Mouse (Mus musculus) right cerebral cortex, postnatal 4 days (tissue): Measurements from ENCODE around the gene Zfp808.
"Not testable (repeated sequence)": the region's sequence is repeated elsewhere in the genome, so short reads cannot be mapped to it uniquely, and the experiment has no call there.

ENCODE experiments used
- DNase-seq: peaks from one replicate; pipeline ENCODE4 v3.0.0-alpha.2; 2022

The Zfp808 gene

DNA sequence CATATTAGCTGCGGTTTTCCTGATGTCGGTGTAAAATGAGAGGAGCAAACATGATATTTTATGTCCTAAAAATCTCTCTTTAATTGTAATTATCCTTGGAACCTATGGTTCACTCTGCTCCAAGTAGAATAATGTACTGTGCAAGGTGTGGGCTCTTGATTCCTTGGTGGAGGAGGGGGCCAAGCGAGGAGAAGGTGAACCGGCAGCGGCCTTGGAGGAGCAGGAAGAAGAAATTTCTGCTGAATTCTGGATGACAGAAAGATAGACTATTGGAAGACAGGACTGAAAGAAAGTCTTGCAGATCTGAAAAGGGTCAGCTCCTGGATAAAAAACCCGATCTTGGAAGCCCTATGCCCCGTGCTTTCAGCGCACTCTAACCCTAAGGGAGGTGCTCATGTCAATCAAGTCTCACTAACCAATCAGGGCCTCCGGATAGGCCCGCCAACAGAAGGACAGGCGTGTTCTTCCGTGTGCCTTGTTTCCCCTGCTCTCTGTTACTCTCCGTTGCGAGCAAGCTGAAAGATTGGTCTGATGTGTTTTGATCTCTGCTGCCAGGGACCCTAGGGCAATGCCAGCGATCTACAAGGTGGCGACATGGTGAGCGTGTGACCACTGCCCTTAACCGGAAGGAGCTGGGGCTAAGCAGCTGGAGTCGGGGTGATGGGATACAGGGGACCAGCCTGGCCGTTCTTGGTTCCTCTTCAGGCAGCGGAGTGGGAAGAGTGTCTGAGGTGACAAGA, at the start of gene Zfp808:
TSS of gene Zfp808 (plus strand) at position 455 of the 740 bp plus-strand sequence.
- DNase-seq = peak; percentile 8

- DNase-seq = not testable (repeated sequence)
Observed at GRCm38 (mm10) chr13:62098786-62099185, 30.9 kb upstream of the Zfp808 start.

GRCm38 (mm10) chr13:62099454-62099853, 30.2 kb upstream of the Zfp808 start:
- not testable (repeated sequence) for DNase-seq

GRCm38 (mm10) chr13:62102368-62102767, 27.3 kb upstream of the Zfp808 start:
- DNase-seq = not testable (repeated sequence)

DNA sequence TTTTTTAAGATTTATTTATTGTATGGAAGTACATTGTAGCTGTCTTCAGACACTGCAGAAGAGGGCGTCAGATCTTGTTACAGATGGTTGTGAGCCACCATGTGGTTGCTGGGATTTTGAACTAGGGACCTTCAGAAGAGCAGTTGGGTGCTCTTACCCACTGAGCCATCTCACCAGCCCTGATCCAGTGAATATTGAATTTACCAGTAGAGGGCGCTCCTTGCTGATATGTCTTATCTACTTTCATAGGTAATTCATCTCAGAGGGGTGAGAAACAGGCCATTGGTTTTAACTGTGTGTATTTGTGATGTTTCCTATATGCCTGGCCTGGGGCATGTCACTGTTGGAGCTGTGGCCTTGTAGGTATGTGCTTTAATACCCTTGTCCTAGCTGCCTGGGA, 13.8 kb upstream of the Zfp808 start:
- DNase-seq = not testable (repeated sequence)

- not testable (repeated sequence) for DNase-seq
Observed at GRCm38 (mm10) chr13:62121578-62121977, 8.1 kb upstream of the Zfp808 start.

DNA sequence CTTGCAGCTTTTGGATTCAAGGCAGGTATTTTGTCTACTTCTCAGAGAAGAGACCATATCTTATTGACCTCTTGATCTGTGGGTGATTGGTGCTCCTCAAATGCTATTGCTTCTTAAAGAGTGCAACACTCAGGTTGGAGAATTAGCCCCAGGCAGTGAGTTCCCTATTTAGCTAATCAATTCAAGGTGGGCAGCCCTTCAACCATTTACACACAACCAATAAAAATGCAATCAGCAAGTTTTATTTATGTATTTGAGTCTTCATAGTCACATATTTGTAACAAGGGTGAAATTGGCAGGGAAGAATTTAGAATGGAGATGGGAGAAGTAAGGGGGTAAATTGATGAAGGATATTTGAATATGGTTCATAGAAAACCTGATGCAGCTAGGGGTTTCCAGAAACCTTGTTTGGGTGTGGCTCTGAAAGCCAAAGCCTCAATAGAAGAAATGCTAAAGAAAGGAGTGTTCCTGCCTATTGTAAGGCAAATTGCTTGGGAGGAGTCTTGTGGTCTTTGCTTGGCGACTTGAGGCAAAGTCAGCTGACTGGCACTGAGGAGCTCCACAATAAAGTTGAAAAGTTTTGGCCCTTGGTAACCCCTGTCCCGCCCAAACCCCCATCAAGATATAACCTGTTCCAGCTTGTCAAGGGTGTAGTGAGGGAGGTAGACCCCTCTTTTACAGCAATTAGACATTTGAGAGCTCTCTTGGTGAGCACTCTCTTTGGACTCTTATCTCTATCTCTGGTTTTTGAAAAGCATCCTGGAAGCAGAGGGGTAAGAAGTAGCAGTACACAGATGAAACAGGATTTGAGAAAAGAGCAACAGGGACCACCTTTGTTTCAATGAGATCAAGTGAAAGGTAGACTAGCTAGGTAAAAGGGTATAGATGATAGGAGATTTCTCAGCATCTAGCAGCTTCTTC, 52.4 kb downstream of the Zfp808 start:
- DNase-seq = not testable (repeated sequence)

DNA sequence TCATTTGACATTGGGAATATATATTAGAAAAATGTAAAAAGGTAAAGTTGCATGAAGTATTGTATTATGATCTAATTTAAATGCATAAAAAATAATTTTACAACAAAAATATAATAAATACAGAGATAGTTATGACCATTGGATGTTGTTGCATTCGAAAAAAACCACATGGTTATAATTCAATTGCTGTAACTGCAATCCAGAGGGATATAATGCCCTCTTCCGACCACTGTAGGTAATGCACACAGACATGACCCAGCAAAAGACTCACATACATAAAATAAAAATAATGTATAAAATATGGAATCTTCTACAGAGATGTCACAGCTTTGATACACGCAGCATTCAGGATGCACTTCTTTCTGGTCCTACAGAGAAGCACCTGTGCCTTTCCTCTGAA, 115.6 kb downstream of the Zfp808 start:
- no peak for DNase-seq

DNA sequence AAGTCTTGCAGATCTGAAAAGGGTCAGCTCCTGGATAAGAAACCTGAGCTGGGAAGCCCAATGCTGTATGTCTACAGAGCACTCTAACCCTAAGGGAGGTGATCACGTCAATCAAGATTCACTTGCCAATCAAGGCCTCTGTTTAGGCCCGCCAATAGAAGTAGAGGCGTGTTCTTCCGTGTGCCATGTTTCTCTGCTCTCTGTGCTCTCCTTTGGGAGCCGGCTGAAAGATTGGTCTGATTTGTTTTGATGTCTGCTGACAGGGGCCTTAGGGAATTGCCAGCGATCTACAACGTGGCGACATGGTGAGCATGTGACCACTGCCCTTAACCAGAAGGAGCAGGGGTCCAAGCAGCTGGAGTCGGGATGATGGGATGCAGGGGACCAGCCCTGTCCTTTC, 125.5 kb downstream of the Zfp808 start:
- not testable (repeated sequence) for DNase-seq

- no peak for DNase-seq
Observed at GRCm38 (mm10) chr13:62263392-62263791, 133.7 kb downstream of the Zfp808 start.
